Mouse (Mus musculus): Measurements from ENCODE around the gene Cdk7. TPM values are rescaled to one million over a fixed set of nuclear protein-coding genes. Genes with fewer than 3 reads are reported as not detected.
"Not testable (repeated sequence)": the region's sequence is repeated elsewhere in the genome, so short reads cannot be mapped to it uniquely, and the experiment has no call there.

Gene Cdk7
- polyA plus RNA-seq, 1 experiment from 2014 or later, result 64.4 TPM

- 90% methylated on average over 5 of the region's 6 CpGs for WGBS
Measured at GRCm38 (mm10) chr13:100731462-100732046, 815 bp upstream of the Cdk7 start.

GRCm38 (mm10) chr13:100730153-100730860, 432 bp downstream of the Cdk7 start:
- Histone ChIP-seq H3K9me3 (replicated peaks; ENCODE audit: control insufficient read depth, low read length) (no peaks in the 10 kb centered on the region), H3K4me2 (ENCODE audit: low read depth, low read length) (peak overlapping the region; percentile 86), H3K9ac (ENCODE audit: low read length) (peak overlapping the region; percentile 93), H3K4me3 (ENCODE audit: low read length) (peak overlapping the region; percentile 83), H3K27ac (ENCODE audit: low read length) (peak overlapping the region; percentile 94), H3K4me1 (ENCODE audit: control insufficient read depth, insufficient read depth, low read length) (peaks cover 22% of the 10 kb centered on the region), H3K27me3 (ENCODE audit: control insufficient read depth, insufficient read depth, low read length) (no peaks in the 10 kb centered on the region), H3K36me3 (ENCODE audit: control insufficient read depth, insufficient read depth) (peaks cover 6% of the 10 kb centered on the region)
- WGBS, result under 1% methylated on average over 30 of the region's 30 CpGs
- ATAC-seq (replicated peaks; ENCODE audit: extremely low read depth, insufficient read depth, low FRiP score), result peak; percentile 17; the same call in 1 of the 2 replicates

More at GRCm38 (mm10) chr13:100731462-100732046, 815 bp upstream of the Cdk7 start:
- peaks cover 17% of the 10 kb centered on the region for H3K4me1 ChIP-seq (ENCODE audit: control insufficient read depth, insufficient read depth, low read length)
- H3K4me3 ChIP-seq (ENCODE audit: low read length), result peak overlapping the region; percentile 83; the same call in 1 of the 2 replicates
- H3K9ac ChIP-seq (ENCODE audit: low read length), result peak overlapping the region; percentile 65
- H3K36me3 ChIP-seq (ENCODE audit: control insufficient read depth, insufficient read depth), result peaks cover 10% of the 10 kb centered on the region
- H3K27me3 ChIP-seq (ENCODE audit: control insufficient read depth, insufficient read depth, low read length); ATAC-seq (replicated peaks; ENCODE audit: extremely low read depth, insufficient read depth, low FRiP score); H3K9me3 ChIP-seq (replicated peaks; ENCODE audit: control insufficient read depth, low read length): not testable (repeated sequence)
- H3K27ac ChIP-seq (ENCODE audit: low read length), result peak overlapping the region; percentile 84
- peak overlapping the region; percentile 86; the same call in 1 of the 2 replicates for H3K4me2 ChIP-seq (ENCODE audit: low read depth, low read length)

- not testable (repeated sequence) for H3K4me2 ChIP-seq (ENCODE audit: low read depth, low read length); H3K9me3 ChIP-seq (replicated peaks; ENCODE audit: control insufficient read depth, low read length); H3K9ac ChIP-seq (ENCODE audit: low read length); H3K27ac ChIP-seq (ENCODE audit: low read length); H3K4me3 ChIP-seq (ENCODE audit: low read length); H3K27me3 ChIP-seq (ENCODE audit: control insufficient read depth, insufficient read depth, low read length); ATAC-seq (replicated peaks; ENCODE audit: extremely low read depth, insufficient read depth, low FRiP score); H3K36me3 ChIP-seq (ENCODE audit: control insufficient read depth, insufficient read depth)
- 82% methylated on average over 4 of the region's 4 CpGs for WGBS
- H3K4me1 ChIP-seq (ENCODE audit: control insufficient read depth, insufficient read depth, low read length), result peaks cover 31% of the 10 kb centered on the region
Measured at GRCm38 (mm10) chr13:100728530-100728929, 2.2 kb downstream of the Cdk7 start.

- Histone ChIP-seq H3K9ac (ENCODE audit: low read length) (no peak overlapping the region), H3K36me3 (ENCODE audit: control insufficient read depth, insufficient read depth) (peaks cover 4% of the 10 kb centered on the region), H3K4me2 (ENCODE audit: low read depth, low read length) (peak overlapping the region; percentile 6; the same call in 1 of the 2 replicates), H3K27ac (ENCODE audit: low read length) (no peak overlapping the region; the same call in 1 of the 2 replicates), H3K4me1 (ENCODE audit: control insufficient read depth, insufficient read depth, low read length) (peaks cover 31% of the 10 kb centered on the region), H3K27me3 (ENCODE audit: control insufficient read depth, insufficient read depth, low read length) (no peaks in the 10 kb centered on the region), H3K9me3 (replicated peaks; ENCODE audit: control insufficient read depth, low read length) (no peaks in the 10 kb centered on the region), H3K4me3 (ENCODE audit: low read length) (no peak overlapping the region)
- ATAC-seq (replicated peaks; ENCODE audit: extremely low read depth, insufficient read depth, low FRiP score), result no peak
- 41% methylated on average over 5 of the region's 5 CpGs for WGBS
Measured at GRCm38 (mm10) chr13:100728086-100728485, 2.7 kb downstream of the Cdk7 start.

GRCm38 (mm10) chr13:100725194-100725593, 5.5 kb downstream of the Cdk7 start:
- no peak for ATAC-seq (replicated peaks; ENCODE audit: extremely low read depth, insufficient read depth, low FRiP score)
- no peak overlapping the region for H3K4me3 ChIP-seq (ENCODE audit: low read length)
- WGBS, result 49% methylated on average over 10 of the region's 10 CpGs
- peaks cover 17% of the 10 kb centered on the region for H3K36me3 ChIP-seq (ENCODE audit: control insufficient read depth, insufficient read depth)
- H3K9ac ChIP-seq (ENCODE audit: low read length), result no peak overlapping the region
- no peak overlapping the region for H3K4me2 ChIP-seq (ENCODE audit: low read depth, low read length)
- peak overlapping the region; percentile 70 for H3K27ac ChIP-seq (ENCODE audit: low read length)
- peaks cover 31% of the 10 kb centered on the region for H3K4me1 ChIP-seq (ENCODE audit: control insufficient read depth, insufficient read depth, low read length)
- no peaks in the 10 kb centered on the region for H3K9me3 ChIP-seq (replicated peaks; ENCODE audit: control insufficient read depth, low read length)
- no peaks in the 10 kb centered on the region for H3K27me3 ChIP-seq (ENCODE audit: control insufficient read depth, insufficient read depth, low read length)

- Histone ChIP-seq H3K4me3 (ENCODE audit: low read length) (no peak overlapping the region), H3K36me3 (ENCODE audit: control insufficient read depth, insufficient read depth) (peaks cover 21% of the 10 kb centered on the region), H3K27me3 (ENCODE audit: control insufficient read depth, insufficient read depth, low read length) (no peaks in the 10 kb centered on the region), H3K9me3 (replicated peaks; ENCODE audit: control insufficient read depth, low read length) (no peaks in the 10 kb centered on the region), H3K27ac (ENCODE audit: low read length) (no peak overlapping the region), H3K4me2 (ENCODE audit: low read depth, low read length) (no peak overlapping the region), H3K9ac (ENCODE audit: low read length) (no peak overlapping the region), H3K4me1 (ENCODE audit: control insufficient read depth, insufficient read depth, low read length) (peaks cover 27% of the 10 kb centered on the region)
- 77% methylated on average over 7 of the region's 7 CpGs for whole genome bisulfite sequencing
- ATAC-seq (replicated peaks; ENCODE audit: extremely low read depth, insufficient read depth, low FRiP score), result no peak
Measured at GRCm38 (mm10) chr13:100724051-100724754, 6.5 kb downstream of the Cdk7 start.

GRCm38 (mm10) chr13:100721656-100722055, 9.1 kb downstream of the Cdk7 start:
- WGBS, result 94% methylated on average over 5 of the region's 5 CpGs
- Histone ChIP-seq H3K27me3 (ENCODE audit: control insufficient read depth, insufficient read depth, low read length) (no peaks in the 10 kb centered on the region), H3K4me2 (ENCODE audit: low read depth, low read length) (no peak overlapping the region), H3K27ac (ENCODE audit: low read length) (no peak overlapping the region), H3K4me1 (ENCODE audit: control insufficient read depth, insufficient read depth, low read length) (peaks cover 14% of the 10 kb centered on the region), H3K4me3 (ENCODE audit: low read length) (no peak overlapping the region), H3K36me3 (ENCODE audit: control insufficient read depth, insufficient read depth) (peaks cover 32% of the 10 kb centered on the region), H3K9ac (ENCODE audit: low read length) (no peak overlapping the region), H3K9me3 (replicated peaks; ENCODE audit: control insufficient read depth, low read length) (no peaks in the 10 kb centered on the region)
- no peak for ATAC-seq (replicated peaks; ENCODE audit: extremely low read depth, insufficient read depth, low FRiP score)

GRCm38 (mm10) chr13:100715467-100715866, 15.3 kb downstream of the Cdk7 start:
- no peak overlapping the region for H3K4me3 ChIP-seq (ENCODE audit: low read length)
- WGBS, result 82% methylated on average over 6 of the region's 6 CpGs
- no peaks in the 10 kb centered on the region for H3K4me1 ChIP-seq (ENCODE audit: control insufficient read depth, insufficient read depth, low read length)
- no peak overlapping the region for H3K4me2 ChIP-seq (ENCODE audit: low read depth, low read length)
- no peak overlapping the region for H3K9ac ChIP-seq (ENCODE audit: low read length)
- no peak for ATAC-seq (replicated peaks; ENCODE audit: extremely low read depth, insufficient read depth, low FRiP score)
- H3K27ac ChIP-seq (ENCODE audit: low read length), result no peak overlapping the region
- H3K27me3 ChIP-seq (ENCODE audit: control insufficient read depth, insufficient read depth, low read length), result no peaks in the 10 kb centered on the region
- H3K36me3 ChIP-seq (ENCODE audit: control insufficient read depth, insufficient read depth), result peaks cover 62% of the 10 kb centered on the region
- no peaks in the 10 kb centered on the region for H3K9me3 ChIP-seq (replicated peaks; ENCODE audit: control insufficient read depth, low read length)

- Histone ChIP-seq H3K36me3 (ENCODE audit: control insufficient read depth, insufficient read depth) (peaks cover 78% of the 10 kb centered on the region), H3K9ac (ENCODE audit: low read length) (no peak overlapping the region), H3K9me3 (replicated peaks; ENCODE audit: control insufficient read depth, low read length) (no peaks in the 10 kb centered on the region), H3K4me1 (ENCODE audit: control insufficient read depth, insufficient read depth, low read length) (no peaks in the 10 kb centered on the region), H3K27ac (ENCODE audit: low read length) (no peak overlapping the region), H3K27me3 (ENCODE audit: control insufficient read depth, insufficient read depth, low read length) (no peaks in the 10 kb centered on the region), H3K4me2 (ENCODE audit: low read depth, low read length) (no peak overlapping the region), H3K4me3 (ENCODE audit: low read length) (no peak overlapping the region)
- ATAC-seq (replicated peaks; ENCODE audit: extremely low read depth, insufficient read depth, low FRiP score), result no peak
- 95% methylated on average over 7 of the region's 7 CpGs for WGBS
Measured at GRCm38 (mm10) chr13:100706206-100706605, 24.5 kb downstream of the Cdk7 start.

All from heart, embryonic 16.5 days (tissue).